Mouse (Mus musculus) CD8-positive naive resting alpha-beta T cell, adult 2 months (primary cell): ENCODE measurements around the gene Cnpy2.
"Not testable (repeated sequence)": the region's sequence is repeated elsewhere in the genome, so short reads cannot be mapped to it uniquely, and the experiment has no call there.

Experiments
- DNase-seq, 2 experiments: peaks; one replicate each; pipeline ENCODE4 v3.0.0; 2022; ENCODE audit warnings: low read depth in 2 of 2, low spot score in 2 of 2

The Cnpy2 gene

DNA sequence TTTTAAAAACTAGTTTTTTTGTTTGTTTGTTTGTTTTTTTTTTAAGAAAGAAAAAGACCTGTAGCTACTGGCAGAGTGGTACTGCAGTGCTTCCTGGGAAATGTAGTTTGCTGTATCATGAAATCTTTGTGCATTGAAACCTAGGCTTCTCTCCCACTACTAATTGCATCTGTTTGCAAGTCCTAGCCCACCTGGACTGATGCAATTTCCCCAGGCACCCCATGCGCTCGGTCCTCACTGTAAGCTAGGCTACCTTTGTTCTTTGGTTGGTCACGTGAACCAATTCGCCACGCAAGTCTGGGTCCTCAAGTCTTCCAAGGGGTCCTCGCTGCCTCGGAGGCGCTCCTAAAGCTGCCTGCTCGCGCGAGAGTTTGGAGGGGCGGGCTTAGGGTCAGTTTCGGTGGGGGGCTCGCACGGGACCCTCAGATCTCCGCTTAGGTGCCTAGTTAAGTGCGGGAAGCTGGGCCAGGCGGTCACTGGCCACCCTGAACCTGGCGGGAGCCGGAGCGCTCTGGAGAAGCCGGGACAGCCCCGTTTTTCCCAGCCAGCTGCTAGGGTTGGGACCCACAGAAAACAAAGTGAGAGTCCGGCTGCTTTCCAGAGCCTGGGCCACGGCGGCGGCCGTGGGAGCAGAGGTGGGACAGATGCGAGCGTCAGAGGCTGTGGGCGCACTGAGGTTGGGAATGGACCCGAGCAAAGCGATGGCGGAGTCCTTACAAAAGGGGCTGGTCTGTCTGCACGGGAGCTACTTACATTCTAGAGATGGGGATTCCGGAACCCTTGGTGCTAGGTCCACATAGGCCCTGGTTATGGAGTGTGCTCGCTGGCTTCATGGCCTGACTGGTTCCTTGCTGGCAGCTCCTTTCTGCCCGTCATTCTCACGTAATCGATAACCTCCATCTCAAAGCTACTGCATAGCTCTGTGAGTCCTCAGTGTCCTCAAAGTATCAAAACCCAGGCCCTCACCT, at the start of gene Cnpy2:
Cnpy2 (plus strand) TSS at position 319 of the 968 bp plus-strand sequence.
- peak; percentile 72 to 78 for DNase-seq

DNA sequence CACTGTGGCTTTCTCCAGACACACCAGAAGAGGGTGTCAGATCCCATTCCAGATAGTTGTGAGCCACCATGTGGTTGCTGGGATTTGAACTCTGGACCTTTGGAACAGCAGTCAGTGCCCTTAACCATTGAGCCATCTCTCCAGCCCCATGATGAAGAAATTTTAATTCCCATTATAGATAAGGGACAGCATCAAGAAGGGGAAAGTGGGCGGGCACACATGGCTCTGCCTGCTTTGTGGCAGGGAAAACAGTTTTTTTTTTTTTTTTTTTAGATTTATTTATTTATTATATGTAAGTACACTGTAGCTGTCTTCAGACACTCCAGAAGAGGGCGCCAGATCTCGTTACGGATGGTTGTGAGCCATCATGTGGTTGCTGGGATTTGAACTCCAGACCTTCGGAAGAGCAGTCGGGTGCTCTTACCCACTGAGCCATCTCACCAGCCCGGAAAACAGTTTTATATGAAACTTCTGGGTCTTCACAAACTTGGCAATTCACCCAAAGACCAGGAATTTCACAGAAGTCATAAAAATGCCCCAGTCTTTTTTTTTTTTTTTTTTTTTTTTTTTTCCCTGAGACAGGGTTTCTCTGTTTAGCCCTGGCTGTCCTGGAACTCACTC, 49.3 kb upstream of the Cnpy2 start:
- DNase-seq = not testable (repeated sequence)

DNA sequence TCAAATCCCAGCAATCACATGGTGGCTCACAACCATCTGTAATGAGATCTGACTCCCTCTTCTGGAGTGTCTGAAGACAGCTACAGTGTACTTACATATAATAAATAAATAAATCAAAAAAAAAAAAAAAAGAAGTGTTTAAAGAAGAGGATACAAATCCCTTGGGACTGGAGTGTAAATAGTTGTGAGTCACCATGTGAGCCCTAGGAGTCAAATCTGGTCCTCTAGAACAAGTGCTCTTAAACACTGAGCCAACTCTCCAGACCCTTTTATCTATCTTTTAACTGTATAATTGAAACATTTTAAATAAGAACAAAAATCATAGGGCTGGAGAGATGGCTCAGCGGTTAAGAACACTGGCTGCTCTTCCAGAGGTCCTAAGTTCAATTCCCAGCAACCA, 46.9 kb upstream of the Cnpy2 start:
- DNase-seq = not testable (repeated sequence)

DNA sequence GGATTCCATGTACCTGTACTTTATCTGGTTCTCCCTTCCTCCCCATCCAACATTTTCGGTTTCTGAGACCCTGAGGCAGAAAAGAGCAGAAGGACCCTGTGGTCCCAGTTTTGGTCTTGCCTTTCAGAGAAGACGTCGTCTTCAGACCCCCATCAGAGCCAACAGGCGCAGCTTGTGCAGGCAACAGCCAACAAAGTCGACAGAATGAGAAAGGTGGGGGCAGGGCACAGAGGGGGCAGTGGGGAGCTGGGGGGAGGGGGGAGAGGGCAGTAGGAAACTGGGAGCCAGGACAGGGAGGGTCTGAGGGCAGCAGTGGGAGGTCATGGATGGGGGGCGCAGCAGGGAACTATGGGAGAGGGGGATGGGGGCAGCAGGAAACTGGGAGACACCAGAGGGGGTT, 44.1 kb upstream of the Cnpy2 start:
- no peak for DNase-seq

DNA sequence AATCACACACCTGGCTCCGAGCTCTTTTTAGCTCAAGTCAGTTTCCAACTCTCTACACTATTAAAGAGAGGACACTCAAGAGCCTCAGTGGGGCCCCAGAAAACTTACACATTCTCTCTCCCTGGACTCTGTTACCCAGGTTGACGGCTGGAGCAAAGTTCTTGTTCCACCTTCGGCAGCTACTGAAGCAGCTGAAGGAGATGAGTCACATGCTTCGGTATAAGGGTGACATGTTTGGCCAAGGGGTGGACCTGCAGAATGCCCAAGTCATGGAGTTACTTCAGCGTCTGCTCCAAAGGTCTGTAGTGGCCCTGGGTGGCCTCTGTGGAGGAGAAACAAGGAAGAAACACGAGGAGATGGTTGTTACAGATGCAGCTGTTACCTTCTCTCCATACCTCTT, 41.3 kb upstream of the Cnpy2 start:
- DNase-seq = no peak

DNA sequence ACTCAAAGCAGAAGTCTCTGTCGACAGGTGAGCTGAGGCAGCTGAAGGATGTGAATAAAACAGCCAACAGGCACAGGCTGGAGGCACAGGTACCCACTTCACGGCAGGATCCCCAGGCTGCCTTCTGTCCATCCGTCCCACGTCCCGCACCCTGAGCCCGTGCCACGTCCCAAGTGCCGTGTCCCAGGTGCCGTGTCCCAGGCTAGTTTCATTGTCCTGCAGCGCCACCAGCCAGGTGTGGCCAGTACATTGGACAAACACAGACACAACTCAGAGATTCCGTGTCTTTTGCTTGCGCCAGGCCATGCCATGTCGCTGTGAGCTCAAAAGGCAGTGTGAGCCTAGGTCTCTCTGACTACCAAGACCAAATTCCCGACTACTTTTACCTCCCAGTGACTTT, 40.6 kb upstream of the Cnpy2 start:
- DNase-seq = no peak

- DNase-seq = no peak
Measured at GRCm38 (mm10) chr10:128282886-128283450, 39.3 kb upstream of the Cnpy2 start.

DNA sequence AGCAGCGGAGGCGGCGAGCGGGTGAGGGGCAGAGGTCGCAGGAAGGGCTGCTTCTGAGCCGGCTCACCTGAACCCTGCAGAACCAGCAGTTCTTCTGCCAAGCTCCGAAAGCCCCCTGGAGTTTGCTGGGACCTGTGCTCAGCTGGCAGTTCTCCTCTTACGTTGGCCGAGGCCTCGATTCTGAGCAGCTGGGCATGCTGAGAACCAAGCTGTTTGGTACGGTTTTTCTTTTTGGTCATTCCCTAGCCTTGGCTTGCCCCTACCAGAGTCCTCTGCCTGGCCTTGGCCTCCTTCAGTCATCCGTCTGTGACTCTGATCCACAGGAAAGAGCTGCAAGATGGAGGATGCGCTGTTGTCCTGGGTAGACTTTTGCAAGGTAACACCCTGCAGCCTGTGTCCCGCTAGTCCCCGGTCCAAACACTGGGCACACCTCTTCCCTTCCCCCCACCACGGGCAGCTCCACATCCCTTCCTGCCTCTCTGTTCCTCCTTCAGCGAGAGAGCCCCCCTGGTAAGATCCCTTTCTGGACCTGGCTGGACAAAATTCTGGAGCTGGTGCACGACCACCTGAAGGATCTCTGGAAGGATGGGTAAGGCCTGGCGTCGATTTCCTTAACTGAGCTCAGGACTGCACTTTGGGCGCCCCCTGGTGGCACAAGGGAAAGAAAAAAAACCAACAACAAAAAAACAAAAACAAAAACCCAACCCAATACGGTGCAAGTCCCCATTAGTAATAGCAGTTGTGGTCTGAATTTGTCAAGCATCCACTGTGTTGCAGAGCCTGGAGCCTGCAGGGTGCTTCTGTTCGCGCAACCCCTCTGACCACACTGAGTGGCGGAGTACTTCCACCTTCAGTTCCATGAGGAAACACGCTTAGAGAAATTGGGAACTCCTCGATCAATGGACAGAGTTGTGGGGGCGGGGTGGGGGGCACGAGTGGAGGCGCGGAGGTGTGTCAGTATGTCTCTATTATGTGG, 38.4 kb upstream of the Cnpy2 start:
- peak; percentile 35 to 61 for DNase-seq

- not testable (repeated sequence) for DNase-seq
Measured at GRCm38 (mm10) chr10:128290594-128290993, 31.7 kb upstream of the Cnpy2 start.

DNA sequence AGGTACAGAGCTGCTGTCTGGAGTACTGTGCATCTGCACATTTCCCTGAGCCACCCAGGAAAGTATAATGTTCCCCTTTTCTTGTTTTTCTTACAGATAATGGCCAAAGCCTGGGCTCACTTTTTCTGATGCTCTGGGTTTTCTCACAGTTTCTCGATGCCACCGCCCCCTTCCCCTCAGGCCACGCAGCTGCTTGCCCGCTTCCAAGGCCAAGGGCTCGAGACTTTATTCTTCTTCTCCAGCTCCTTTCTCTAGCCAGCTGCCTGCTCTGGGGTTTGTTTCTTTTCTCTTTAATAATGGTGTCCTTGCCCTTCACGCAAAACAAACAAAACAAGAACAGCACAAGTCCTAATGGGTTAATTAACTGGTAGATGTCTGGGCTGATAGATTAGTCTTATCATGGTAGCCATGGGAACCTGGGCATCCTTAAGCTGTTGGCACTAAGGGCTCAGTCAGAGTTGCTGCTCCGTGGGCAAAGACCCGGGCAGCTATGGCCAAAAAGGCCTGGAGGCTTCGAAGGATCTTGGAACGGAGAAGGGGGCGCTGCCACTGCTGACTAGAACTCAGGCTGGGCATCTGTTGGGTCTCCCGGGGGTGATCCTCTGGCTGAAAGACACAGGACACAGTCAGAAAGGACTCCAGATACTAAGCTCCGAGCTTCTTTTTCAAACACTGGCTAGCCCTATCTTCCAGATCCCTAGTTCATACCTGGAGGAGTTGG, 25.7 kb upstream of the Cnpy2 start:
- DNase-seq = no peak

DNA sequence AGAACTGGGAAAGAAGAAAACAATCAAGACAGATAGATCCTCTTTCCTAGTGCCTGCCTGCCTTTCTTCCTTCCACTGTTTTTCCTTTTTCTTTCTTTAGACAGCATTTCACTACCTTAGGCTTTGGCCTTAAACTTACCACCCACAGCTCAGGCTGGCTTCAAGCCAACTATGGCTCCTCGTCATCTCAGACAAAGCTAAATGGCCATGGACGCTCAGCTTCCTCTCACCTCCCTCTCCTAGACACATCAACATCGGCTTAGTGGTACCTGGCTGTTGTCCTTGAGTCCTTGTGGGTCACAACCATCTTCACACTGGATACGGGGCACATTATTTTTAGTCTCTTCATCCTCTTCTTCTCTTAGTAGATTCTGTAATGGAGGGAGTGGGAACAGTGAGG, 25.0 kb upstream of the Cnpy2 start:
- no peak for DNase-seq

DNA sequence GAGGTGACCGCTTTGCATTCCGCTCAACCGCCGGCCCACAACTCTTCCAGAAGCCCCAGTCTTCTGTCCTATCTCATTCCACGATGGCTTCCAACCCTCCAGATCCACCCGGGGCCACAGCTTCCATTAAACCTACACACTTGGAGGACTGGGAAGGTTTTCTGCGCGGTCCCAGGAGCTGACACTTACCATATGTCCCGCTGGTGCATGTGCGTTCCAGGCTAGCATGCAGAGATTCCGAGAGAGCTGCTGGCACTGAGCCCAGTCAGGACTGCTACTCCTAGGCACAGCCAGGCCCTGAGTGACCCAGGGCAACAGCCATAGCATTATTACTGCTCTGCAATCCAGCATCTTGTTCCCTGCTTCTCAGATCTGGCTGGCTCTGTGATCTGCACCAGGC, 24.6 kb upstream of the Cnpy2 start:
- DNase-seq = no peak

GRCm38 (mm10) chr10:128298243-128298642, 24.0 kb upstream of the Cnpy2 start:
- DNase-seq = no peak

DNA sequence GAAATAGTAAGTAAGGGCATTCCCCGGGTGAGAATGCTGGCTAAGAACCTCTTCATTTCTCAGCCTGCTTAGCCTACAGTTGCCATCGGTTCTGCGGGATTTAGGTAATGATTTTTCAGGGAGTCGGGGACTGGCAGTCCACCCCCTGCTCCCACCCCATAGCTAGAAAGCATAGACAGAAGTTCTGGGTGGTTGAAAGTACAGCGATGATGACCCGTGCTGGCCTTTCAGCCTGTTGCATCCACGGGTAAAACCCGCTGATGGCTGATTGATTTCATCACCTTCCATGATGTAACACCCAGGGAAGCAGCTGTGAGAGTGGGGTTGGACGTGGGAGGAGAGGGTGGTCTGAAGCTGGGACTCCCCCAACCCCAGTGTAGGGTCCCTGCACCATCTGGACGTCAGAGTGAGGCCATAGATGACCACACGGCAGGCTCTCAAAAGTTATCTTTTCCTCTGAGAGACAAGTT, 23.5 kb upstream of the Cnpy2 start, which contains the start of gene Il23a:
Il23a (minus strand) TSS at position 51 of the 470 bp plus-strand sequence.
- no peak for DNase-seq

- DNase-seq = no peak
Measured at GRCm38 (mm10) chr10:128302357-128302756, 19.9 kb upstream of the Cnpy2 start.

DNA sequence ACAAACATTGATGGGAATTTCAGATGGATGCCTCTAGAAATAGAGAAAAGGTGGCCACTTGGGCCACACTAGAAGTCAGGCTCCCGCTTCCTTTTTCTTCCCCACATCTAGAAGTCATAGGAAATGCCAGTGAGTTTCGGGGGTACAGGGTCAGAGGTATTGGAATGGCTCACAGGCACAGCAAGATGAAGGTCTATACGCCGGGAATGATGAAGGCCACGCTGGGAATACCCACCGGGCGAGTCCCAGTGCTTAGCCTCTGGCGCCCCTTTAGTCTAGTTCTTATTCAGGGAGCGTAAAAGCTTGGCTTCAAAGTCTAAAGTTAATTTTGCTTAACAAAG, 19.5 kb upstream of the Cnpy2 start:
- no peak for DNase-seq

- peak; percentile 98 to 99 for DNase-seq
Measured at GRCm38 (mm10) chr10:128303126-128304021, 18.9 kb upstream of the Cnpy2 start, which contains the start of gene Pan2. Pan2 (plus strand) TSS chr10:128303335.

DNA sequence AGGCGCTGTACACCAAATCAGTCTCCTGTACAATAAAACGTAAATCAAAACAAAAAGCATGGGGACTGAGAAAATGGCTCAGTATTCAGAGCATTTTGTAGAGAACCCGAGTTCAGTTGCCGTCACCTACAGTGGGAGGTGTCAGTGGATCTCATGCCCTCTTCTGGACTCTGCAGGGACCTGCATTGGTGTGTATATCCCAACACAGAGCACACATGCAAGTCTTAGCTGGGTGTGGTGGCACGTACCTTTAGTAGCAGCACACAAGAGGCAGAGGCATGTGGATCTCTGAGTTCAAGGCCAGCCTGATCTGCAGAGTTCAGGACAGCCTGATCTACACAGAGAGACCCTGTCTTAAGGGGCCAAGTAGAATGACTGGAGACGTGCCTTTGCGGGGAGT, 12.6 kb upstream of the Cnpy2 start:
- no peak for DNase-seq

DNA sequence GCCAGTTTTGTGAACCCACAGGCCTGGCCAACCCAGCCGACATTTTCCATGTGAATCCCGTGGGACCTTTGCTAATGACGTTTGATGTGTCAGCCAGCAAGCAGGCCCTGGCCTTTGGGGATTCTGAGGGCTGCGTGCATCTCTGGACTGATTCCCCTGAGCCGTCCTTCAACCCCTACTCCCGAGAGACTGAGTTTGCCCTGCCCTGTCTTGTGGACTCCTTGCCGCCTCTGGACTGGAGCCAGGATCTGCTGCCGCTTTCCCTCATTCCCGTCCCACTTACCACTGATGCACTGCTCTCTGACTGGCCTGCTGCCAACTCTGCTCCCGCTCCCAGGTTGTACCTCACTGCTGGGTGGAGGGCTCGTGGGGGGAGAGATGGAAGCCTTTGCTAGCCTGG, 12.1 kb upstream of the Cnpy2 start:
- no peak for DNase-seq
